Mouse (Mus musculus) forebrain, embryonic 13.5 days (tissue): ENCODE data around the gene BC107364. TPM values are rescaled to one million over a fixed set of nuclear protein-coding genes. Genes with fewer than 3 reads are reported as not detected.
"Not testable (repeated sequence)": the region's sequence is repeated elsewhere in the genome, so short reads cannot be mapped to it uniquely, and the experiment has no call there.

Source experiments
- ATAC-seq: fragments of 200-750 bp; cut with Nextera tagmentation; 2 replicates; pipeline ENCODE4 v1.8.0; 2017
- H3K27ac ChIP-seq: fragments of 300-500 bp; sonication (generic); 2 replicates; pipeline ENCODE4 v1.5.1; 2015; ENCODE audit warnings: inconsistent platforms, mild to moderate bottlenecking, moderate library complexity
- H3K27me3 ChIP-seq: fragments of 300-500 bp; sonication (generic); 2 replicates; pipeline ENCODE4 v1.6.1; 2015; ENCODE audit warnings: mild to moderate bottlenecking, inconsistent platforms
- H3K36me3 ChIP-seq: fragments of 300-500 bp; sonication (generic); 2 replicates; pipeline ENCODE4 v1.6.1; 2015; ENCODE audit warnings: mild to moderate bottlenecking, inconsistent platforms; ENCODE audit not compliant: poor library complexity, severe bottlenecking
- H3K4me1 ChIP-seq: fragments of 300-500 bp; sonication (generic); 2 replicates; pipeline ENCODE4 v1.6.1; 2015; ENCODE audit warnings: inconsistent platforms
- H3K4me2 ChIP-seq: fragments of 300-500 bp; sonication (generic); 2 replicates; pipeline ENCODE4 v1.6.1; 2015; ENCODE audit warnings: inconsistent platforms, mild to moderate bottlenecking, moderate library complexity
- H3K4me3 ChIP-seq: fragments of 300-500 bp; sonication (generic); 2 replicates; pipeline ENCODE4 v1.5.1; 2015; ENCODE audit warnings: mild to moderate bottlenecking, inconsistent platforms
- H3K9ac ChIP-seq: fragments of 300-500 bp; sonication (generic); 2 replicates; pipeline ENCODE4 v1.6.1; 2015; ENCODE audit warnings: mild to moderate bottlenecking, inconsistent platforms
- H3K9me3 ChIP-seq: fragments of 300-500 bp; sonication (generic); replicated peaks from 2 replicates; pipeline ENCODE4 v1.6.1; 2016; ENCODE audit warnings: inconsistent platforms
- WGBS: fragments of 180-500 bp; shearing (Covaris S2); methylation state at CpG from one replicate; pipeline ENCODE4 v1.1.7; 2015; 5-methylcytosine and 5-hydroxymethylcytosine counted together
- polyA plus RNA-seq: library from polyadenylated mRNA; unstranded; fragments of >200 nt; fragmentation: Nextera tagmentation; extraction: Ambion mirVana; gene quantifications from 2 replicates; pipeline ENCODE4 v1.2.1, GENCODE M21; 2015

The BC107364 gene
- polyA plus RNA-seq, 1 experiment from 2014 or later = not detected

GRCm38 (mm10) chr3:96494912-96495311 is 42.8 kb upstream of the BC107364 start:
- Histone ChIP-seq H3K36me3 (no peaks in the 10 kb centered on the region), H3K27ac (no peak overlapping the region), H3K4me3 (no peak overlapping the region), H3K4me1 (peaks cover 10% of the 10 kb centered on the region; the same call in 1 of the 2 replicates), H3K27me3 (no peaks in the 10 kb centered on the region), H3K4me2 (no peak overlapping the region), H3K9me3 (no peaks in the 10 kb centered on the region), H3K9ac (no peak overlapping the region)
- WGBS = 95% methylated on average over 3 of the region's 3 CpGs
- ATAC-seq = no peak

- H3K4me1 ChIP-seq = peaks cover 10% of the 10 kb centered on the region; the same call in 1 of the 2 replicates
- ATAC-seq, H3K36me3 ChIP-seq, H3K27ac ChIP-seq, H3K4me3 ChIP-seq, H3K4me2 ChIP-seq, H3K27me3 ChIP-seq, H3K9ac ChIP-seq, H3K9me3 ChIP-seq: not testable (repeated sequence)
- WGBS = 92% methylated on average over 7 of the region's 11 CpGs
Measured at GRCm38 (mm10) chr3:96494456-96494855, 42.4 kb upstream of the BC107364 start.

- H3K9ac ChIP-seq, H3K4me3 ChIP-seq, H3K4me1 ChIP-seq, H3K27me3 ChIP-seq, ATAC-seq, H3K9me3 ChIP-seq, H3K36me3 ChIP-seq: not testable (repeated sequence)
- peak overlapping the region; percentile 88 for H3K27ac ChIP-seq
- H3K4me2 ChIP-seq = 0 out of 2 replicates have a peak overlapping the region, but pooled peaks have one; percentile 27
- WGBS = 30% methylated on average over 6 of the region's 8 CpGs
Measured at GRCm38 (mm10) chr3:96489636-96490035, 37.5 kb upstream of the BC107364 start.

GRCm38 (mm10) chr3:96488907-96489629 is 37.0 kb upstream of the BC107364 start:
- not testable (repeated sequence) for H3K9ac ChIP-seq, H3K4me2 ChIP-seq, H3K27me3 ChIP-seq, H3K9me3 ChIP-seq, H3K4me1 ChIP-seq, H3K36me3 ChIP-seq
- 0% methylated on average over 9 of the region's 31 CpGs for WGBS
- ATAC-seq = peak; percentile 69
- peak overlapping the region; percentile 88 for H3K27ac ChIP-seq
- H3K4me3 ChIP-seq = peak overlapping the region; percentile 30; the same call in 1 of the 2 replicates

GRCm38 (mm10) chr3:96488290-96488906 is 36.3 kb upstream of the BC107364 start:
- not testable (repeated sequence) for H3K9me3 ChIP-seq, H3K36me3 ChIP-seq, H3K4me1 ChIP-seq
- peak; percentile 86 for ATAC-seq
- Histone ChIP-seq H3K4me3 (peak overlapping the region; percentile 36), H3K4me2 (peak overlapping the region; percentile 62), H3K9ac (peak overlapping the region; percentile 52; the same call in 1 of the 2 replicates), H3K27ac (peak overlapping the region; percentile 89), H3K27me3 (peaks cover 14% of the 10 kb centered on the region; the same call in 1 of the 2 replicates)
- WGBS = 0% methylated on average over 1 of the region's 55 CpGs

GRCm38 (mm10) chr3:96487596-96488289 is 35.6 kb upstream of the BC107364 start:
- Histone ChIP-seq H3K4me1 (peaks cover 10% of the 10 kb centered on the region; the same call in 1 of the 2 replicates), H3K27me3 (peaks cover 16% of the 10 kb centered on the region; the same call in 1 of the 2 replicates), H3K9ac (peak overlapping the region; percentile 52; the same call in 1 of the 2 replicates), H3K36me3 (no peaks in the 10 kb centered on the region), H3K4me3 (peak overlapping the region; percentile 36), H3K9me3 (no peaks in the 10 kb centered on the region), H3K27ac (peak overlapping the region; percentile 89), H3K4me2 (peak overlapping the region; percentile 62)
- WGBS = 3% methylated on average over 26 of the region's 26 CpGs
- ATAC-seq = no peak

GRCm38 (mm10) chr3:96486828-96487559 is 34.9 kb upstream of the BC107364 start:
- 11% methylated on average over 8 of the region's 38 CpGs for WGBS
- peaks cover 16% of the 10 kb centered on the region; the same call in 1 of the 2 replicates for H3K27me3 ChIP-seq
- ATAC-seq = peak; percentile 81
- peak overlapping the region; percentile 27; the same call in 1 of the 2 replicates for H3K4me3 ChIP-seq
- not testable (repeated sequence) for H3K36me3 ChIP-seq, H3K9me3 ChIP-seq, H3K4me1 ChIP-seq, H3K9ac ChIP-seq, H3K27ac ChIP-seq
- H3K4me2 ChIP-seq = peak overlapping the region; percentile 62

- not testable (repeated sequence) for H3K4me2 ChIP-seq, H3K9ac ChIP-seq, H3K27ac ChIP-seq, H3K4me3 ChIP-seq, H3K36me3 ChIP-seq, H3K9me3 ChIP-seq, H3K4me1 ChIP-seq
- H3K27me3 ChIP-seq = peaks cover 16% of the 10 kb centered on the region; the same call in 1 of the 2 replicates
- ATAC-seq = peak; percentile 28
- 2% methylated on average over 4 of the region's 34 CpGs for WGBS
Measured at GRCm38 (mm10) chr3:96486064-96486827, 34.1 kb upstream of the BC107364 start.

- WGBS = 77% methylated on average over 2 of the region's 2 CpGs
- no peaks in the 10 kb centered on the region for H3K9me3 ChIP-seq
- no peak overlapping the region for H3K4me2 ChIP-seq
- ATAC-seq = no peak
- H3K27me3 ChIP-seq = peaks cover 22% of the 10 kb centered on the region
- peaks cover 10% of the 10 kb centered on the region; the same call in 1 of the 2 replicates for H3K4me1 ChIP-seq
- H3K4me3 ChIP-seq = no peak overlapping the region; the same call in 1 of the 2 replicates
- no peak overlapping the region for H3K9ac ChIP-seq
- no peak overlapping the region for H3K27ac ChIP-seq
- H3K36me3 ChIP-seq = no peaks in the 10 kb centered on the region
Measured at GRCm38 (mm10) chr3:96485361-96485760, 33.3 kb upstream of the BC107364 start.

- no peaks in the 10 kb centered on the region for H3K36me3 ChIP-seq
- H3K27me3 ChIP-seq = peaks cover 22% of the 10 kb centered on the region
- H3K4me2 ChIP-seq = no peak overlapping the region
- no peak overlapping the region for H3K4me3 ChIP-seq
- WGBS = 73% methylated on average over 4 of the region's 4 CpGs
- ATAC-seq = no peak
- H3K9me3 ChIP-seq = no peaks in the 10 kb centered on the region
- H3K4me1 ChIP-seq = peaks cover 10% of the 10 kb centered on the region; the same call in 1 of the 2 replicates
- no peak overlapping the region for H3K9ac ChIP-seq
- no peak overlapping the region for H3K27ac ChIP-seq
Measured at GRCm38 (mm10) chr3:96484921-96485320, 32.8 kb upstream of the BC107364 start.

GRCm38 (mm10) chr3:96483946-96484345 is 31.8 kb upstream of the BC107364 start:
- no peaks in the 10 kb centered on the region for H3K36me3 ChIP-seq
- H3K4me3 ChIP-seq = no peak overlapping the region
- no peak overlapping the region for H3K9ac ChIP-seq
- H3K9me3 ChIP-seq = no peaks in the 10 kb centered on the region
- ATAC-seq = no peak
- peaks cover 22% of the 10 kb centered on the region for H3K27me3 ChIP-seq
- H3K27ac ChIP-seq = no peak overlapping the region
- peaks cover 10% of the 10 kb centered on the region; the same call in 1 of the 2 replicates for H3K4me1 ChIP-seq
- H3K4me2 ChIP-seq = no peak overlapping the region
- 93% methylated on average over 2 of the region's 2 CpGs for WGBS
